Mouse (Mus musculus) bone marrow macrophage, adult 2 months (primary cell): ENCODE results near the gene Rtf2. TPM values are rescaled to one million over a fixed set of nuclear protein-coding genes. Genes with fewer than 3 reads are reported as not detected.
A peak's percentile ranks its signal among the peaks of the same experiment; 100 is the strongest.

ENCODE experiments used
- H3K27ac ChIP-seq: 2 replicates; pipeline ENCODE4 v1.5.1; 2012; ENCODE audit warnings: low read depth, low read length; ENCODE audit not compliant: insufficient read depth
- H3K4me1 ChIP-seq: 2 replicates; pipeline ENCODE4 v1.6.1; 2012; ENCODE audit warnings: low read length; ENCODE audit not compliant: control insufficient read depth, insufficient read depth
- H3K4me3 ChIP-seq: 2 replicates; pipeline ENCODE4 v1.5.1; 2012; ENCODE audit warnings: mild to moderate bottlenecking, low read length, moderate library complexity; ENCODE audit not compliant: insufficient read depth
- CTCF ChIP-seq: IDR thresholded peaks from 2 replicates; pipeline ENCODE4 v1.5.1; 2012; ENCODE audit warnings: low read depth, mild to moderate bottlenecking, low read length, moderate library complexity
- POLR2A ChIP-seq: IDR thresholded peaks from 2 replicates; pipeline ENCODE4 v1.6.1; 2012; ENCODE audit warnings: mild to moderate bottlenecking, low read depth, low read length, borderline replicate concordance
- polyA plus RNA-seq: library from polyadenylated mRNA; stranded (reverse); fragments of >200 nt; gene quantifications from 2 replicates; pipeline ENCODE4 v1.2.4, GENCODE M21; 2012; ENCODE audit not compliant: missing spikeins, insufficient read depth, insufficient read length

Rtf2 gene
- polyA plus RNA-seq, 1 experiment: 111 TPM

DNA sequence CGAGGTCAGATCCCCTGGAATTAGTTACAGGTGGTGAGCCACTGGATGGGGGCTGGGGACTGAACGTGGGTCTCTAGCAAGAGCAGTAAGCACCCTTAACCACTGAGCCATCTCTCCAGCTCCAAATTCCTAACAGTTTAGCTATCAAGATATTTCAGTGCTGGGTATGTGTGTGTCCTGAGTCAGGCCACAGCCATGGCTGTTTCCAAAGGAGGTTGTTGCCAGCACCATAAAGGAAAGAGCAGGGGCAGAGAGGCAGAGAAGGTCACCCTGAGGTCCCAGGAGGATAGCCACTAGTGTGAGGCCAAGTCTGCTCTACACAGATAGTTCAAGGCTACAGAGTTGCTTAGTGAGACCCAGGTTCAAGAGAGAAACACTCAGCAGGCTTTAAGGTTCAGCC, 20.3 kb downstream of the Rtf2 start:
- H3K27ac ChIP-seq: no peak overlapping the region
- no peaks in the 10 kb centered on the region for H3K4me1 ChIP-seq
- TF ChIP-seq POLR2A: no peak
- no peak for TF ChIP-seq CTCF
- H3K4me3 ChIP-seq: no peak overlapping the region

DNA sequence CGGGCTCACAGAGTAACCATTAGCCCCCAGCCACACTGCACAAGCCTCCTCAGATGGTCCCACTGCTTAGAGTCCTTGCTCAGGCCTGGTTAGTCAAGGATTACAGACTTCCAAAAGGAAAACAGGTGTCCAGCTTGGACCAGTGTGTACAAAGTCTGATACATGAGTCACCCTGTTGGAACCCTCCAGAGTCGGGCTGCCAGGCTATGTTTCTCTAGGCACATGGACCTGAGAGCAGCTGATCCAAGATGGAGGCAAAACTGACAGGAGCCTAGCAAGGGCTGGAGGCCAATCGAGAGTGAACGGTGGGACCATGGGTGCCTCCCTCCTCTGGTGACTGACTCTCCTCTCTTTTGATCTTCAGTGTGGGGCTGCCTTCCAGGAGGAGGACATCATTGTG, 22.5 kb downstream of the Rtf2 start:
- Histone ChIP-seq H3K4me1 (peaks cover 5% of the 10 kb centered on the region), H3K27ac (no peak overlapping the region), H3K4me3 (no peak overlapping the region)
- TF ChIP-seq CTCF: no peak
- no peak for TF ChIP-seq POLR2A

DNA sequence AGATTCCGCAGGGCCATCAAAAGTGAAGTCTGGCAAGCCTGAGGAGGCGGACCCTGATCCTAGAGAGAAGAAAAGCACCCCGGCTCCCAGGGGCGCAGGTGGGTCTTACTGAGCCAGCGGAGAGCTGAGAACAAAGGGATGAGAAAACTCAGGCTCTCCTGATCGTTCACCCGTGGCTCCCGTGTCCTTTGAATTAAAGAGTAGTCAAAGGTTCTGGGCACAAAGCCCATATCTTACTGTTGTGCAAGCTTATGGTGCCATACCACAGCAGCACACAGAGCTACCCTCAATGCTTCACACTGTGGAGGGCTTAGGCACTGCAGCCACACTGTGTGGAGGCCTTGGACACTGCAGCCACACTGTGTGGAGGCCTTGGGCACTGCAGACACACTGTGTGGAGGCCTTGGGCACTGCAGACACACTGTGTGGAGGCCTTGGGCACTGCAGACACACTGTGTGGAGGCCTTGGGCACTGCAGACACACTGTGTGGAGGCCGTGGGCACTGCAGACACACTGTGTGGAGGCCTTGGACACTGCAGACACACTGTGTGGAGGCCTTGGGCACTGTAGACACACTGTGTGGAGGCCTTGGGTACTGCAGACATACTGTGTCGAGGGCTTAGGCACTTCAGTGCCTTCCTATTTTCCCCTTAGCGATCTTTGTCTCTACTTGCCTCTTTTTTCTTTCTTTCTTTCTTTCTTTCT, 26.2 kb downstream of the Rtf2 start:
- TF ChIP-seq CTCF (no peak), POLR2A (no peak)
- no peak overlapping the region for H3K27ac ChIP-seq
- H3K4me1 ChIP-seq: peaks cover 5% of the 10 kb centered on the region
- no peak overlapping the region for H3K4me3 ChIP-seq

DNA sequence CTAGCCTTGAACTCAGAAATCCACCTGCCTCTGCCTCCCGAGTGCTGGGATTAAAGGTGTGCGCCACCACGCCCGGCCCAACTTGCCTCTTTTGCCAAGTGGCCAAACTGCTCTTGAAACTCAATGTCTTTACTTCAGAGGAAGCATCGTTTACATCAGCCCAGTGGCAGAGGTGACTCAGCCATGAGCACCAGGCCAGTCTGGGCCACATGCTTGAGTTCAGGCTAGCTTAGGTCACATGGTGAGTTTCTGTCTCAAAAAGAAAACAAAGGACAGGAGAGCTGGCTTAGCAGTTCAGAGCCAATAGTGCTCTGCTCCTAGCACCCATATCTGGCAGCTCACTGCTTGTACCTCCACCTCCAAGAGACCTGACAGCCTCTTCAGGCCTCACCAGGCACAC, 26.9 kb downstream of the Rtf2 start:
- no peak overlapping the region for H3K4me3 ChIP-seq
- H3K4me1 ChIP-seq: peaks cover 5% of the 10 kb centered on the region
- TF ChIP-seq CTCF (no peak), POLR2A (no peak)
- H3K27ac ChIP-seq: peak overlapping the region; percentile 62

DNA sequence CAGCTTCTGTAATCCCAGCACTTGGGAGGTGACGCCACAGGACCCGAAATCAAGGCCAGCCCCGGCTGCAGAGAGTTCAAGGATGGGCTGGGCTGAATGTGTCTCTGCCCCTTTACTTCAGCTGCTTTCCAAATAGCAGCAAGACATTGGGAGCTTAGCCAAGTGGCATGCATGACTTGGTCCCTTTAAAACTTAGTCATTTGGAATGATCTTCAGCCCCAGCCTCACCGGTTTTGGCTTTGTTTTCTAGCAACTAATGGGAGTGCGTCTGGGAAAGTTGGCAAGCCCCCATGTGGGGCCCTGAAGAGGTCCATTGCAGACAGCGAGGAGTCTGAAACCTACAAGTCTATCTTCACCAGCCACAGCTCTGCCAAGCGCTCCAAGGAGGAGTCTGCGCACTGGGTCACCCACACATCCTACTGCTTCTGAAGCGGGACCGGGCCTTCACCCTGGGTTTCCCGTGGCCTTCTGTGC, 28.0 kb downstream of the Rtf2 start:
- peaks cover 5% of the 10 kb centered on the region for H3K4me1 ChIP-seq
- H3K27ac ChIP-seq: no peak overlapping the region
- no peak overlapping the region for H3K4me3 ChIP-seq
- no peak for TF ChIP-seq CTCF
- no peak for TF ChIP-seq POLR2A

DNA sequence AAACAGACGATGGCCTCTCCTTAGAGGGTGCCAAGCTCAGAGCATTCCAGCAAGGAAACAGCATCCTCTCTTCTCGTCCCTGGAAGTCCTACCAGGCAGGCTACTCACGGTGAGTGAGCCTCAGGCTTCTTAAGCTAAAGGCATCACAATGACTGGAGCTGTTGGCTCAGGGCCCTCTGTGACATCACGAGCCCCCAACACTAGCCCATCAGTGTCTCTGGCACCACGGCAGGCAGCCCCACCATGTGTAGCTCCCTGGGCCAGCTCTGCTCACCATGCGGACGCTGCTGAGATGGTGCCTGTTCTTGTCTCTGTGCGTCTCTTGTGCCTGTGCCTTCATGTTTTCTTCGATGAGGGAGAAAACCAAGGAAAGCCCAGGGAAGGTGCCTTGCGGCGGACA, 32.0 kb downstream of the Rtf2 start, which contains the start of gene Fam209:
Gene Fam209 (plus strand): TSS at position 203 of the 400 bp plus-strand sequence.
- Histone ChIP-seq H3K27ac (no peak within 1 kb of the TSS), H3K4me1 (peaks cover 3% of the 10 kb centered on the region), H3K4me3 (no peak within 1 kb of the TSS)
- TF ChIP-seq POLR2A (no peak), CTCF (no peak)

DNA sequence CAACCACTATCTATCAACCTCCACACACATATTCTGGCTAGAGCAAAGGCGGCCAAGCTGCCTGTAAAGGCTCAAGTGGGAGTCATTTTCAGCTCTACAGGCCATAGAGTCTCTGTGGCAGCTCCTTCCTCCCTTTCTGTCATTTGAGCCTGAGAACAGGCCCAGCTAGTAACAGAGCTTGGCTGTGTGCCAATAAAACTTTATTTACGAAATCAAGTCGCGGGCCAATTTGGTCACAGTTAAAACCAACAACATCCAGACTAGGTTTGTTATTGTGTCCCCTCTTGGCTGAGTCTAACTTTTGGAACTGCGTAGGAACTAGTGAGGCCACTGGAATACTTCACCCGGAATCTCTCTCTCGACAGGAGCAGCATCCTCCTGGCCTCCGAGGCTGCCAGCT, 33.2 kb downstream of the Rtf2 start:
- TF ChIP-seq POLR2A (no peak), CTCF (no peak)
- no peak overlapping the region for H3K4me3 ChIP-seq
- no peaks in the 10 kb centered on the region for H3K4me1 ChIP-seq
- no peak overlapping the region for H3K27ac ChIP-seq

DNA sequence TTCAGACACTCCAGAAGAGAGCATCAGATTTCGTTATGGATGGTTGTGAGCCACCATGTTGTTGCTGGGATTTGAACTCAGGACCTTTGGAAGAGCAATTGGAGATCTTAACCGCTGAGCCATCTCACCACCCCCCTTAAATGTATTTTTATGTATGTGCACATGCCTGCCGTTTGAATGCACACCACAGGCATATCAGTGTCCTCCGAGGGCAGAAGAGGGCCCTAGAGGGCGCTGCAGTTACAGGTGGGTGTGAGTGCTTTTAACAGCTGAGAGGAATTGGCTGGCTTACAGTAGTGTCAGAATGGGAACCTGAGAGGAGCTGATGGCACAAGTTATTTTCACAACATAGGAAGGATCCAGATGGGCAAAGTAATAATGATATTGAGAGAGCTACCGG, 34.6 kb downstream of the Rtf2 start:
- H3K4me3 ChIP-seq: no peak overlapping the region
- TF ChIP-seq POLR2A: no peak
- peak; percentile 44; the same call in 1 of the 2 replicates for TF ChIP-seq CTCF
- no peaks in the 10 kb centered on the region for H3K4me1 ChIP-seq

DNA sequence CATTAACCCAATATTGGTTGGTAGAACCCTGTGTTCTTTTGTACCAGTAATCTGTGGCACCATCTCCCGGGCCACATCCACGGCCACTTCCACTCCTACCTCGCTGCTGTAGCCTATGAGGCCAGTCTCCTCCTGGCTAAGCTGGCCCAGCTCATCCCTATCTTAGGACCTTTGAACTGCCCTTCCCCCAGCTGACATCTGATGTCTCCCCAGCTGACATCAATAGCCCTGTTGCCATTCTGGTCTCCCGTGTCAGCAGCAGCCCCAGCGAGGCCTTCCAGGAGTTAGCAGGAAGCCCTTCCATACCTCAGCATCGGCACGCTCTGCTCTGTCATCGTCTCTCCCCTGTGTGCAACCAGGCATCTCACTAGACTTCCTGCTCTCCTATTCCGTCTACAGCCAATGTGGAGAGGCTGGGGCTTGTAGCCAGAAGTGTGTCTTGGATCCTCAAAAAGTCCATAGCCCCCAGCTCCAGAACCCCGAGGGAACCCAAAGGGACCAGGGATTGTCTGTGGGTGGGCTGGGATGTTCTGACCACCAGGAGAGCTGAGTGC, 36.4 kb downstream of the Rtf2 start:
- Histone ChIP-seq H3K4me3 (no peak overlapping the region), H3K27ac (no peak overlapping the region), H3K4me1 (no peaks in the 10 kb centered on the region)
- TF ChIP-seq POLR2A: no peak
- TF ChIP-seq CTCF: no peak

More for the DNA sequence above, 34.6 kb downstream of the Rtf2 start:
- no peak overlapping the region for H3K27ac ChIP-seq

DNA sequence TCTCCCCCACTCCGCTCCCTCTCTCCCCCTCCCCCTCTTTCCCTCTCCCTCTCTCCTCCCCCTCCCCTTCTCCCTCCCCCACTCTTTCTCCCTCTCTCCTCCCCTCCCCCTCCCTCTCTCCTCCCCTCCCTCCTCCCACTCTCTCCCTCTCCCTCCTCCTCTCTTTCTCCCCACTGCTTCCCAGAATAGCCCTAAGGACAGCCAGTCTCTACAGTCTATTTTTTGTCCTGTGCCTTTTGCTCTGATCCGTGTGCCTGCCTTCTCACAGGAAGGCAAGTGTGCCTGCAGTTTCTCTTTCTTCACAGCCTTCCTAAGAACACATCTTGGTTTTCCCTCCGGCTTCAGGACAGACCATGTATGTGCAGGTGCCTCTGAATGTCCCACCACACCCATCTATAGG, 37.0 kb downstream of the Rtf2 start:
- Histone ChIP-seq H3K27ac (no peak overlapping the region), H3K4me3 (no peak overlapping the region), H3K4me1 (no peaks in the 10 kb centered on the region)
- TF ChIP-seq POLR2A: no peak
- no peak for TF ChIP-seq CTCF
